ENCODE assay signal across 21 mouse cellular contexts in the genomic region with DNA sequence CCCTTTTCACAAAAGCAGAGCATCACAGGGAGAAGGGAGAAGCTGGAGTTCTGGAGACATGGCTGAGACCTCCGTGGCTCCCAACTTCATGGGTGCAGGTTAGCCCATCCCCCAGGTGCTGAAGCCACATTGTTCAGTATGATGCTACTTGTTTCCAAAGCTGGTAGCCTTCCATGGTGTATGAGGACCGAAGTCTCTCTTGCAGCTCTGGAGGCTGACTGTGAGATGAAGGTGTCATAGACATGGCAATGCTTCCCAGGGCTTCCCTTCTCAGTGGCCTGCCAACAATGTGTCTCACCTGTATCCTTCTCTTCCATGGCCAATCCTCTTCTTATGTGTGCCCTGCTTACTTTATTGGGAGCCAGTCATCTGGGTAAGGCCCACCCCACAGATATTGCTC. TPM values are rescaled to one million over a fixed set of nuclear protein-coding genes. Genes with fewer than 3 reads are reported as not detected.
"Had no signal": no experiment of that assay in that cellular context is flagged by ENCODE, and none has a peak within 500 bp of the region (broad histone marks: within the 10 kb centered on the region; RNA-seq: fewer than 3 reads in every experiment).

No protein-coding gene starts in this region.

- H3K9me3 ChIP-seq: lung, embryonic 15.5 days; megakaryocyte, embryonic 14.5 days; midbrain, embryonic 13.5 days; midbrain, embryonic 15.5 days; neural tube, embryonic 12.5 days; stomach, embryonic 15.5 days had no signal

- H3K36me3 ChIP-seq: lung, embryonic 15.5 days; midbrain, embryonic 13.5 days; midbrain, embryonic 15.5 days; neural tube, embryonic 12.5 days; stomach, embryonic 15.5 days had no signal

- H3K4me1 ChIP-seq: lung, embryonic 15.5 days; megakaryocyte, embryonic 14.5 days; stomach, embryonic 15.5 days had no signal

- H3K4me2 ChIP-seq: lung, embryonic 15.5 days; midbrain, embryonic 11.5 days; midbrain, embryonic 13.5 days; midbrain, embryonic 15.5 days; neural tube, embryonic 12.5 days; stomach, embryonic 15.5 days had no signal

- H3K9ac ChIP-seq: lung, embryonic 15.5 days; midbrain, embryonic 13.5 days; midbrain, embryonic 15.5 days; neural tube, embryonic 12.5 days; stomach, embryonic 15.5 days had no signal

- DNase-seq: lung, adult 2 months; lung, postnatal 14 days; lung, postnatal 36 days; right cerebral cortex, postnatal 14 days; thymus, adult 2 months; thymus, postnatal 25 days; thymus, postnatal 4 days had no signal

- ATAC-seq: lung, postnatal 0 days had no signal

- H3K4me3 ChIP-seq: lung, embryonic 15.5 days; megakaryocyte, embryonic 14.5 days; midbrain, embryonic 13.5 days; midbrain, embryonic 15.5 days; neural tube, embryonic 12.5 days; stomach, embryonic 15.5 days had no signal

- H3K27me3 ChIP-seq: lung, embryonic 15.5 days; midbrain, embryonic 13.5 days; midbrain, embryonic 15.5 days; neural tube, embryonic 12.5 days; stomach, embryonic 15.5 days had no signal

- H3K27ac ChIP-seq: lung, embryonic 15.5 days; macrophage; midbrain, embryonic 13.5 days; neural tube, embryonic 12.5 days; stomach, embryonic 15.5 days; stomach, postnatal 0 days had no signal

RNA-seq across cellular contexts. Expression of a gene that starts 4.9 kb away (rescaled TPM):
- total RNA-seq: megakaryocyte progenitor cell, adult 5-6 weeks; monocyte, adult 5-6 weeks; neutrophil, adult 5-6 weeks had no signal
- polyA plus RNA-seq: macrophage; spleen, adult 2 months; thymus, adult 2 months had no signal
